8 mouse cellular contexts compared by ENCODE assay signal in genomic region chr4:82383991-82384731, GRCm38 (mm10).
DNase-seq lines count a peak whose midpoint lies in the region; ATAC-seq and TF ChIP-seq lines count a peak whose summit lies in the region.

No protein-coding gene starts in this region.

- no peaks in the 10 kb centered on the region for H3K9me3 ChIP-seq in liver, embryonic 11.5 days (ENCODE audit: control insufficient read depth, low read length)
- H3K9me3 ChIP-seq in heart, embryonic 16.5 days (replicated peaks; ENCODE audit: control insufficient read depth, low read length), result no peaks in the 10 kb centered on the region
- H3K9me3 ChIP-seq in midbrain, embryonic 16.5 days (replicated peaks; ENCODE audit: control insufficient read depth, low read length, poor library complexity, severe bottlenecking), result no peaks in the 10 kb centered on the region

- no peaks in the 10 kb centered on the region for H3K36me3 ChIP-seq in liver, adult 2 months (ENCODE audit: control insufficient read depth, insufficient read depth, low read length)
- no peaks in the 10 kb centered on the region for H3K36me3 ChIP-seq in liver, embryonic 11.5 days (ENCODE audit: control insufficient read depth, insufficient read depth, low read length)
- no peaks in the 10 kb centered on the region for H3K36me3 ChIP-seq in heart, embryonic 16.5 days (ENCODE audit: control insufficient read depth, insufficient read depth)
- H3K36me3 ChIP-seq in midbrain, embryonic 16.5 days (ENCODE audit: control insufficient read depth, insufficient read depth, low read length), result no peaks in the 10 kb centered on the region

- H3K4me2 ChIP-seq in liver, embryonic 11.5 days, result no peak overlapping the region
- H3K4me2 ChIP-seq in heart, embryonic 16.5 days (ENCODE audit: low read depth, low read length), result peak overlapping the region; percentile 8; the same call in 1 of the 2 replicates
- H3K4me2 ChIP-seq in midbrain, embryonic 16.5 days (ENCODE audit: low read length), result no peak overlapping the region

- 17% methylated on average over 11 of the region's 11 CpGs for WGBS in liver, adult 2 months
- 72% methylated on average over 11 of the region's 11 CpGs for WGBS in liver, embryonic 11.5 days
- WGBS in heart, embryonic 16.5 days, result 39% methylated on average over 11 of the region's 11 CpGs
- WGBS in midbrain, embryonic 16.5 days, result 55% methylated on average over 11 of the region's 11 CpGs

- H3K27ac ChIP-seq in liver, adult 2 months (replicated peaks; ENCODE audit: insufficient read depth, low read depth, low read length), result peak overlapping the region; percentile 99
- H3K27ac ChIP-seq in liver, embryonic 11.5 days (ENCODE audit: low read depth, low read length), result no peak overlapping the region
- peak overlapping the region; percentile 80 for H3K27ac ChIP-seq in heart, embryonic 16.5 days (ENCODE audit: low read length)
- H3K27ac ChIP-seq in midbrain, embryonic 16.5 days (ENCODE audit: low read length), result peak overlapping the region; percentile 15

- intact Hi-C loops in gastrocnemius, postnatal 14 days (cut with DNase I; ENCODE audit: low total_unique reads), result no loop called here

- TF ChIP-seq POLR2A in liver, adult 2 months (IDR thresholded peaks at IDR 0.05; ENCODE audit: extremely low read depth, insufficient read depth, low read length), result no peak

- no peaks in the 10 kb centered on the region for H3K27me3 ChIP-seq in liver, adult 2 months (ENCODE audit: control insufficient read depth, insufficient read depth, low read length)
- no peaks in the 10 kb centered on the region for H3K27me3 ChIP-seq in liver, embryonic 11.5 days (replicated peaks; ENCODE audit: control insufficient read depth, insufficient read depth, low read length)
- H3K27me3 ChIP-seq in heart, embryonic 16.5 days (ENCODE audit: control insufficient read depth, insufficient read depth, low read length), result no peaks in the 10 kb centered on the region
- H3K27me3 ChIP-seq in midbrain, embryonic 16.5 days (ENCODE audit: control insufficient read depth, insufficient read depth, low read depth, low read length), result no peaks in the 10 kb centered on the region

- DNase-seq in adrenal gland, postnatal 10 days, result peak; percentile 55
- DNase-seq in adrenal gland, adult 2 months, result no peak
- peak; percentile 85 for DNase-seq in liver, adult 2 months (ENCODE audit: extremely low read depth, low read depth, low spot score)
- no peak for DNase-seq in liver, embryonic 11.5 days (ENCODE audit: low spot score)
- no peak for DNase-seq in adipocyte (ENCODE audit: low spot score)
- no peak for DNase-seq in gastrocnemius, postnatal 14 days

- H3K4me1 ChIP-seq in liver, adult 2 months (ENCODE audit: control insufficient read depth, insufficient read depth, low read length), result peaks cover 42% of the 10 kb centered on the region
- no peaks in the 10 kb centered on the region; the same call in none of the 2 replicates for H3K4me1 ChIP-seq in liver, embryonic 11.5 days (replicated peaks; ENCODE audit: control insufficient read depth, insufficient read depth, low read length)
- H3K4me1 ChIP-seq in heart, embryonic 16.5 days (ENCODE audit: control insufficient read depth, insufficient read depth, low read length), result peaks cover 44% of the 10 kb centered on the region
- 0 out of 2 replicates have a peak, but pooled peaks cover 2% of the 10 kb centered on the region for H3K4me1 ChIP-seq in midbrain, embryonic 16.5 days (ENCODE audit: control insufficient read depth, insufficient read depth, low read length)

- H3K4me3 ChIP-seq in liver, adult 2 months (ENCODE audit: insufficient read depth, low read depth, low read length), result no peak overlapping the region
- H3K4me3 ChIP-seq in liver, embryonic 11.5 days (ENCODE audit: low read depth, low read length), result no peak overlapping the region
- no peak overlapping the region for H3K4me3 ChIP-seq in heart, embryonic 16.5 days (ENCODE audit: low read length)
- H3K4me3 ChIP-seq in midbrain, embryonic 16.5 days (ENCODE audit: low read depth, low read length), result no peak overlapping the region

- no peak for ATAC-seq in liver, embryonic 11.5 days (replicated peaks; ENCODE audit: low FRiP score)
- ATAC-seq in heart, embryonic 16.5 days (replicated peaks; ENCODE audit: extremely low read depth, insufficient read depth, low FRiP score), result peak; percentile 51
- ATAC-seq in midbrain, embryonic 16.5 days, result peak; percentile 85

- H3K9ac ChIP-seq in liver, adult 2 months (ENCODE audit: low read depth, low read length), result peak overlapping the region; percentile 55
- H3K9ac ChIP-seq in liver, embryonic 11.5 days (ENCODE audit: low read depth, low read length), result no peak overlapping the region
- no peak overlapping the region for H3K9ac ChIP-seq in heart, embryonic 16.5 days (ENCODE audit: low read length)
- H3K9ac ChIP-seq in midbrain, embryonic 16.5 days (ENCODE audit: low read depth, low read length), result no peak overlapping the region

- H3K79me2 ChIP-seq in liver, adult 2 months (ENCODE audit: control insufficient read depth, insufficient read depth, low read length), result peaks cover 14% of the 10 kb centered on the region; the same call in 1 of the 2 replicates

- TF ChIP-seq CTCF in liver, adult 2 months (IDR thresholded peaks at IDR 0.05; ENCODE audit: low read depth, low read length), result no peak

Comparison
In these comparisons a context has a peak if more than half of its experiments do, and no peak if none do; other contexts are left out.
1. DNase-seq: peak in adrenal gland, postnatal 10 days (single experiment) and liver, adult 2 months (single experiment); none in adrenal gland, adult 2 months (single experiment), liver, embryonic 11.5 days (single experiment), adipocyte (single experiment) and gastrocnemius, postnatal 14 days (single experiment).